20 mouse cellular contexts compared by ENCODE assay signal in the genomic region with DNA sequence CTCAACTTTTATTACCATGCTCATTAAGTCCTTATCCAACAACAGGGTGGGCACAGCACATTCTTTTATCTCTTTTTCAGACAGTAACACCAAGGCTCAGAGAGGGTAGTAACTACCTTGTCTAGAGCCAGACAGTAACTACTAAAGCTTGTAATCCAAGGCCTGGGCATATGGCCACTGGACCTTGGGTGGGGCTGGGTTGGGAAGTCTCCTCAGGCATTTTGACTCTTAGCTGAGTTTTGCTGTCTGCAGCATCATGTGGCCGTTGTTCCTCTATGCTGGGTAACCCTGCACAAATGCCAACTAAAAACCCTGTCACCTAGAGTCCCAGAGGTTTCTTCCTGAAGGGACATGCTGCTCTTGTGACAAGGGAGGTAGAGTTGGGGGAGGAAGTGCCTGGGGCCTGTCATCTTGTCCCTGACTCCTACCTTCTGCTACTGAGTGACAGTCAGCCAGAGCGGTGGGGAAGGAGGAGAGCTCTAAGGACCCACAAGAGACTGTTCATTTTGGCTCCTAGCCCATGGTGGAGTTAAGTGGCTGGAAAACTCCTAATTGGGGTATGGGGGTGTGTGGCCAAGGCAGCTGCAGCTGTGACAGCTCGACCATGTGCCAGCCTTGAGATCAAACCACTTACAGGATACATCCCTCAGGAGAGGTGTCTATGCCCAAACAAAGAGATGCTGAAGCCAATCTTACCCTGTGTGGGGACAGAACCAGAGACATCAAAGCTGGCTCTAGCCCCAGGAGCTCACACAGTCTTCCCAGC.
DNase-seq lines count a peak whose midpoint lies in the region; ATAC-seq and TF ChIP-seq lines count a peak whose summit lies in the region.
"Had no signal": no experiment of that assay in that cellular context is flagged by ENCODE, and none has a peak within 500 bp of the region (broad histone marks: within the 10 kb centered on the region; RNA-seq: fewer than 3 reads in every experiment).

No protein-coding gene starts in this region.

- no peak overlapping the region for H3K27ac ChIP-seq in embryonic facial prominence, embryonic 14.5 days (replicated peaks; ENCODE audit: low read depth, low read length)
- no peak overlapping the region for H3K27ac ChIP-seq in embryonic facial prominence, embryonic 10.5 days (replicated peaks)
- H3K27ac ChIP-seq in midbrain, embryonic 11.5 days (ENCODE audit: low read depth, low read length) = no peak overlapping the region
- no peak overlapping the region for H3K27ac ChIP-seq in midbrain, embryonic 10.5 days (replicated peaks)
- no peak overlapping the region for H3K27ac ChIP-seq in hindbrain, postnatal 0 days
- H3K27ac ChIP-seq in kidney, adult 2 months (ENCODE audit: insufficient read depth, low read depth, low read length) = no peak overlapping the region
- H3K27ac ChIP-seq: embryonic facial prominence, embryonic 13.5 days; heart, embryonic 15.5 days had no signal

- 0 out of 2 replicates have a peak, but pooled peaks have one; percentile 18 for ATAC-seq in embryonic facial prominence, embryonic 14.5 days (ENCODE audit: low read depth)
- no peak for ATAC-seq in midbrain, embryonic 11.5 days (ENCODE audit: low FRiP score)
- peak; percentile 62 for ATAC-seq in hindbrain, postnatal 0 days
- ATAC-seq: liver, postnatal 0 days had no signal

- no peaks in the 10 kb centered on the region for H3K9me3 ChIP-seq in embryonic facial prominence, embryonic 14.5 days (ENCODE audit: control insufficient read depth, low read length)
- no peaks in the 10 kb centered on the region for H3K9me3 ChIP-seq in embryonic facial prominence, embryonic 10.5 days
- H3K9me3 ChIP-seq in midbrain, embryonic 11.5 days (ENCODE audit: control insufficient read depth, low read length) = no peaks in the 10 kb centered on the region
- H3K9me3 ChIP-seq in midbrain, embryonic 10.5 days (replicated peaks) = no peaks in the 10 kb centered on the region
- no peaks in the 10 kb centered on the region; the same call in 1 of the 2 replicates for H3K9me3 ChIP-seq in hindbrain, postnatal 0 days (ENCODE audit: low read length)
- H3K9me3 ChIP-seq: embryonic facial prominence, embryonic 13.5 days; heart, embryonic 15.5 days had no signal

- no peak overlapping the region for H3K9ac ChIP-seq in embryonic facial prominence, embryonic 14.5 days (ENCODE audit: low read depth, low read length)
- H3K9ac ChIP-seq in midbrain, embryonic 11.5 days (ENCODE audit: low read length) = no peak overlapping the region
- H3K9ac ChIP-seq in hindbrain, postnatal 0 days (replicated peaks; ENCODE audit: low read length) = no peak overlapping the region
- H3K9ac ChIP-seq: embryonic facial prominence, embryonic 13.5 days; heart, embryonic 15.5 days; liver, postnatal 0 days had no signal

- H3K4me2 ChIP-seq in embryonic facial prominence, embryonic 14.5 days (ENCODE audit: low read depth, low read length) = no peak overlapping the region
- H3K4me2 ChIP-seq in midbrain, embryonic 11.5 days = no peak overlapping the region
- H3K4me2 ChIP-seq in hindbrain, postnatal 0 days (ENCODE audit: low read depth, low read length) = no peak overlapping the region
- H3K4me2 ChIP-seq: embryonic facial prominence, embryonic 13.5 days; heart, embryonic 15.5 days had no signal

- no peaks in the 10 kb centered on the region for H3K36me3 ChIP-seq in embryonic facial prominence, embryonic 14.5 days (ENCODE audit: control insufficient read depth, insufficient read depth, low read length)
- H3K36me3 ChIP-seq in embryonic facial prominence, embryonic 10.5 days (replicated peaks) = no peaks in the 10 kb centered on the region
- no peaks in the 10 kb centered on the region for H3K36me3 ChIP-seq in midbrain, embryonic 11.5 days (ENCODE audit: control insufficient read depth, insufficient read depth, low read length)
- no peaks in the 10 kb centered on the region for H3K36me3 ChIP-seq in midbrain, embryonic 10.5 days
- no peaks in the 10 kb centered on the region for H3K36me3 ChIP-seq in hindbrain, postnatal 0 days (ENCODE audit: insufficient read depth, low read length)
- H3K36me3 ChIP-seq in kidney, adult 2 months (ENCODE audit: control insufficient read depth, insufficient read depth, low read length) = no peaks in the 10 kb centered on the region
- H3K36me3 ChIP-seq: embryonic facial prominence, embryonic 13.5 days; heart, embryonic 15.5 days had no signal

- no peak overlapping the region for H3K4me3 ChIP-seq in embryonic facial prominence, embryonic 14.5 days (ENCODE audit: low read depth, low read length)
- H3K4me3 ChIP-seq in embryonic facial prominence, embryonic 10.5 days = no peak overlapping the region
- no peak overlapping the region for H3K4me3 ChIP-seq in midbrain, embryonic 11.5 days (ENCODE audit: low read depth, low read length)
- no peak overlapping the region for H3K4me3 ChIP-seq in midbrain, embryonic 10.5 days
- no peak overlapping the region for H3K4me3 ChIP-seq in hindbrain, postnatal 0 days (ENCODE audit: low read length)
- H3K4me3 ChIP-seq in kidney, adult 2 months (ENCODE audit: insufficient read depth, low read depth, low read length) = no peak overlapping the region
- H3K4me3 ChIP-seq: embryonic facial prominence, embryonic 13.5 days; heart, embryonic 15.5 days; megakaryocyte, embryonic 14.5 days; myocyte had no signal

- H3K27me3 ChIP-seq in embryonic facial prominence, embryonic 14.5 days (replicated peaks; ENCODE audit: control insufficient read depth, insufficient read depth, low read length) = no peaks in the 10 kb centered on the region
- peaks cover 7% of the 10 kb centered on the region for H3K27me3 ChIP-seq in embryonic facial prominence, embryonic 10.5 days (replicated peaks; ENCODE audit: low read depth, poor library complexity, severe bottlenecking)
- no peaks in the 10 kb centered on the region for H3K27me3 ChIP-seq in midbrain, embryonic 11.5 days (ENCODE audit: control insufficient read depth, insufficient read depth, low read length)
- no peaks in the 10 kb centered on the region for H3K27me3 ChIP-seq in midbrain, embryonic 10.5 days (ENCODE audit: low read depth, poor library complexity, severe bottlenecking)
- no peaks in the 10 kb centered on the region for H3K27me3 ChIP-seq in hindbrain, postnatal 0 days (ENCODE audit: insufficient read depth, low read length)
- no peaks in the 10 kb centered on the region for H3K27me3 ChIP-seq in kidney, adult 2 months (replicated peaks; ENCODE audit: control insufficient read depth, insufficient read depth, low read length)
- H3K27me3 ChIP-seq: embryonic facial prominence, embryonic 13.5 days; heart, embryonic 15.5 days had no signal

- WGBS in embryonic facial prominence, embryonic 14.5 days = 44% methylated on average over 3 of the region's 3 CpGs
- 77% methylated on average over 3 of the region's 3 CpGs for WGBS in embryonic facial prominence, embryonic 10.5 days
- 74% methylated on average over 3 of the region's 3 CpGs for WGBS in midbrain, embryonic 11.5 days
- WGBS in midbrain, embryonic 10.5 days = 76% methylated on average over 3 of the region's 3 CpGs
- 39% methylated on average over 3 of the region's 3 CpGs for WGBS in hindbrain, postnatal 0 days
- WGBS in kidney, adult 2 months = 46% methylated on average over 3 of the region's 3 CpGs

- no peak for TF ChIP-seq POLR2A in kidney, adult 2 months (IDR thresholded peaks at IDR 0.05; ENCODE audit: low read depth, low read length)

- no peak for TF ChIP-seq CTCF in hindbrain, postnatal 0 days (IDR thresholded peaks at IDR 0.05; ENCODE audit: low read depth)
- no peak for TF ChIP-seq CTCF in kidney, adult 2 months (conservative IDR thresholded peaks at IDR 0.05; ENCODE audit: insufficient read depth, insufficient read length, low read depth, low read length)

- peak; percentile 50 for DNase-seq in embryonic facial prominence, embryonic 14.5 days (ENCODE audit: low spot score)
- DNase-seq in embryonic facial prominence, embryonic 10.5 days (ENCODE audit: low spot score) = no peak
- peak; percentile 92 for DNase-seq in heart, adult 11 months
- no peak for DNase-seq in heart, adult 8-10 months (ENCODE audit: low spot score)
- DNase-seq in midbrain, embryonic 11.5 days (ENCODE audit: low spot score, missing footprints) = peak; percentile 75
- DNase-seq in midbrain, embryonic 10.5 days (ENCODE audit: low spot score) = no peak
- peak; percentile 76 for DNase-seq in hindbrain, postnatal 0 days (ENCODE audit: low spot score)
- DNase-seq in kidney, adult 2 months = no peak
- DNase-seq: adrenal gland, adult 2 months; cerebellum, adult 2 months; kidney, adult 8-10 months; kidney, postnatal 25 days; liver; liver, postnatal 0 days; lung, postnatal 14 days; right cerebral cortex, postnatal 14 days had no signal

- H3K4me1 ChIP-seq in embryonic facial prominence, embryonic 14.5 days (ENCODE audit: control insufficient read depth, insufficient read depth, low read length) = no peaks in the 10 kb centered on the region
- peaks cover 4% of the 10 kb centered on the region; the same call in 1 of the 2 replicates for H3K4me1 ChIP-seq in embryonic facial prominence, embryonic 10.5 days
- H3K4me1 ChIP-seq in midbrain, embryonic 11.5 days (ENCODE audit: control insufficient read depth, insufficient read depth, low read length) = no peaks in the 10 kb centered on the region
- H3K4me1 ChIP-seq in midbrain, embryonic 10.5 days = no peaks in the 10 kb centered on the region
- H3K4me1 ChIP-seq in hindbrain, postnatal 0 days (ENCODE audit: insufficient read depth, low read length) = 0 out of 2 replicates have a peak, but pooled peaks cover 2% of the 10 kb centered on the region
- H3K4me1 ChIP-seq in kidney, adult 2 months (ENCODE audit: control insufficient read depth, insufficient read depth, low read length) = no peaks in the 10 kb centered on the region
- H3K4me1 ChIP-seq: embryonic facial prominence, embryonic 13.5 days; heart, embryonic 15.5 days; megakaryocyte, embryonic 14.5 days had no signal

Comparison
In these comparisons a context has a peak if more than half of its experiments do, and no peak if none do; other contexts are left out.
1. DNase-seq: peak in embryonic facial prominence, embryonic 14.5 days (single experiment), heart, adult 11 months (single experiment), midbrain, embryonic 11.5 days (single experiment) and hindbrain, postnatal 0 days (single experiment); none in embryonic facial prominence, embryonic 10.5 days (single experiment), heart, adult 8-10 months (single experiment), midbrain, embryonic 10.5 days (single experiment) and kidney, adult 2 months (single experiment).